Mouse (Mus musculus) layer of hippocampus, adult 9-10 months (tissue): ENCODE data around the gene Tnfrsf4.

Experiments used
- DNase-seq: peaks from one replicate; pipeline ENCODE4 v3.0.0; 2022; ENCODE audit warnings: low spot score

Tnfrsf4 gene

GRCm38 (mm10) chr4:156013637-156014036, at the start of gene Tnfrsf4:
TSS of gene Tnfrsf4 (plus strand) at chr4:156013843.
- DNase-seq: no peak

- no peak for DNase-seq
Measured at GRCm38 (mm10) chr4:155964396-155964795, 49.2 kb upstream of the Tnfrsf4 start.

- DNase-seq: no peak
Measured at GRCm38 (mm10) chr4:155969043-155969653, 44.5 kb upstream of the Tnfrsf4 start.

- no peak for DNase-seq
Measured at GRCm38 (mm10) chr4:155970286-155970685, 43.4 kb upstream of the Tnfrsf4 start.

GRCm38 (mm10) chr4:155972651-155973050, 41.0 kb upstream of the Tnfrsf4 start:
- no peak for DNase-seq

- DNase-seq: no peak
Measured at GRCm38 (mm10) chr4:155973239-155973638, 40.4 kb upstream of the Tnfrsf4 start.

- DNase-seq: no peak
Measured at GRCm38 (mm10) chr4:155981436-155982082, 32.1 kb upstream of the Tnfrsf4 start.

- no peak for DNase-seq
Measured at GRCm38 (mm10) chr4:155983788-155984187, 29.9 kb upstream of the Tnfrsf4 start.

- no peak for DNase-seq
Measured at GRCm38 (mm10) chr4:155991211-155991907, 22.3 kb upstream of the Tnfrsf4 start.

- peak; percentile 5 for DNase-seq
Measured at GRCm38 (mm10) chr4:155991908-155992230, 21.8 kb upstream of the Tnfrsf4 start.

- peak; percentile 67 for DNase-seq
Measured at GRCm38 (mm10) chr4:155992241-155992905, 21.3 kb upstream of the Tnfrsf4 start, which contains the start of the genes B3galt6 and Sdf4. TSS of gene B3galt6 (minus strand) at chr4:155992649. TSS of gene Sdf4 (plus strand) at chr4:155992872.

- DNase-seq: peak; percentile 98
Measured at GRCm38 (mm10) chr4:155992906-155993547, 20.6 kb upstream of the Tnfrsf4 start.

- DNase-seq: no peak
Measured at GRCm38 (mm10) chr4:155993606-155994005, 20.0 kb upstream of the Tnfrsf4 start.

- no peak for DNase-seq
Measured at GRCm38 (mm10) chr4:156004109-156004508, 9.5 kb upstream of the Tnfrsf4 start.

- DNase-seq: no peak
Measured at GRCm38 (mm10) chr4:156008369-156008768, 5.3 kb upstream of the Tnfrsf4 start.

GRCm38 (mm10) chr4:156014436-156014835, 793 bp downstream of the Tnfrsf4 start:
- no peak for DNase-seq

- no peak for DNase-seq
Measured at GRCm38 (mm10) chr4:156019771-156020170, 6.1 kb downstream of the Tnfrsf4 start.

GRCm38 (mm10) chr4:156021381-156021780, 7.7 kb downstream of the Tnfrsf4 start:
- DNase-seq: no peak

- DNase-seq: no peak
Measured at GRCm38 (mm10) chr4:156021942-156022419, 8.3 kb downstream of the Tnfrsf4 start.

- no peak for DNase-seq
Measured at GRCm38 (mm10) chr4:156023520-156023919, 9.9 kb downstream of the Tnfrsf4 start.

GRCm38 (mm10) chr4:156024184-156024583, 10.5 kb downstream of the Tnfrsf4 start:
- DNase-seq: no peak

- DNase-seq: no peak
Measured at GRCm38 (mm10) chr4:156026013-156026412, 12.4 kb downstream of the Tnfrsf4 start, which contains the start of gene Tnfrsf18. TSS of gene Tnfrsf18 (plus strand) at chr4:156026164.
